In genomic region chr11:98749716-98750115, GRCm38 (mm10) we compare ENCODE assay signal across 9 mouse cellular contexts. TPM values are rescaled to one million over a fixed set of nuclear protein-coding genes. Genes with fewer than 3 reads are reported as not detected.
DNase-seq lines count a peak whose midpoint lies in the region; ATAC-seq and TF ChIP-seq lines count a peak whose summit lies in the region.
"Had no signal": no experiment of that assay in that cellular context is flagged by ENCODE, and none has a peak within 500 bp of the region (broad histone marks: within the 10 kb centered on the region; RNA-seq: fewer than 3 reads in every experiment).

No protein-coding gene starts in this region.

- peaks cover 5% of the 10 kb centered on the region; the same call in 1 of the 2 replicates for H3K36me3 ChIP-seq in heart, adult 2 months (ENCODE audit: control insufficient read depth, insufficient read depth, low read length)
- H3K36me3 ChIP-seq in intestine, embryonic 15.5 days: 0 out of 2 replicates have a peak, but pooled peaks cover 7% of the 10 kb centered on the region
- peaks cover 11% of the 10 kb centered on the region; the same call in 1 of the 2 replicates for H3K36me3 ChIP-seq in neural tube, embryonic 14.5 days (ENCODE audit: control insufficient read depth, insufficient read depth, low read length)

- no peak for TF ChIP-seq EP300 in heart, adult 2 months (IDR thresholded peaks at IDR 0.05; ENCODE audit: insufficient read depth, low read depth, low read length)

- peak overlapping the region; percentile 62 for H3K4me2 ChIP-seq in intestine, embryonic 15.5 days (replicated peaks)
- peak overlapping the region; percentile 70 for H3K4me2 ChIP-seq in neural tube, embryonic 14.5 days (ENCODE audit: low read depth, low read length)

- H3K4me3 ChIP-seq in heart, adult 2 months: peak overlapping the region; percentile 10; the same call in 1 of the 2 replicates
- H3K4me3 ChIP-seq in intestine, embryonic 15.5 days (replicated peaks): peak overlapping the region; percentile 19; the same call in 1 of the 2 replicates
- no peak overlapping the region for H3K4me3 ChIP-seq in neural tube, embryonic 14.5 days (ENCODE audit: low read depth, low read length)

- no peak for TF ChIP-seq CTCF in heart, adult 2 months (IDR thresholded peaks at IDR 0.05)

- H3K27me3 ChIP-seq in heart, adult 2 months (ENCODE audit: control insufficient read depth, insufficient read depth, low read length): no peaks in the 10 kb centered on the region
- no peaks in the 10 kb centered on the region for H3K27me3 ChIP-seq in intestine, embryonic 15.5 days (replicated peaks)
- no peaks in the 10 kb centered on the region for H3K27me3 ChIP-seq in neural tube, embryonic 14.5 days (ENCODE audit: control insufficient read depth, insufficient read depth, low read length)

- ATAC-seq in intestine, embryonic 15.5 days: peak; percentile 18
- ATAC-seq in neural tube, embryonic 14.5 days (ENCODE audit: low read depth): peak; percentile 28

- peaks cover 5% of the 10 kb centered on the region for H3K79me2 ChIP-seq in heart, adult 2 months (replicated peaks; ENCODE audit: control insufficient read depth, insufficient read depth, low read length)

- WGBS in heart, adult 2 months: 18% methylated on average over 5 of the region's 5 CpGs
- WGBS in intestine, embryonic 15.5 days: 23% methylated on average over 5 of the region's 5 CpGs
- WGBS in neural tube, embryonic 14.5 days: 31% methylated on average over 5 of the region's 5 CpGs

- intact Hi-C loops in heart, adult 2 months (cut with DNase I): loop anchor here (2.0 kb wide), 1 partner anchor 19 kb away; no protein-coding TSS in a partner anchor
- intact Hi-C loops in heart, postnatal 25 days (cut with DNase I): no loop called here

- no peak for TF ChIP-seq POLR2A in heart, adult 2 months (IDR thresholded peaks at IDR 0.05; ENCODE audit: insufficient read depth, low read depth, low read length)

- H3K4me1 ChIP-seq in heart, adult 2 months (ENCODE audit: control insufficient read depth, insufficient read depth, low read length): peaks cover 61% of the 10 kb centered on the region
- H3K4me1 ChIP-seq in intestine, embryonic 15.5 days (replicated peaks): peaks cover 96% of the 10 kb centered on the region
- H3K4me1 ChIP-seq in neural tube, embryonic 14.5 days (ENCODE audit: control insufficient read depth, insufficient read depth, low read length): peaks cover 81% of the 10 kb centered on the region

- no peaks in the 10 kb centered on the region for H3K9me3 ChIP-seq in intestine, embryonic 15.5 days
- H3K9me3 ChIP-seq in neural tube, embryonic 14.5 days (ENCODE audit: control insufficient read depth, low read length): no peaks in the 10 kb centered on the region

- DNase-seq in heart, adult 2 months: peak in 1 of 2 experiments; percentile 40
- no peak for DNase-seq in heart, postnatal 25 days (ENCODE audit: low spot score)
- peak; percentile 84 to 85 for DNase-seq in right cerebral cortex, postnatal 10 days (ENCODE audit: low spot score in 2 of 2)
- no peak for DNase-seq in right cerebral cortex, adult 18-20 months
- DNase-seq in spleen, postnatal 36 days (ENCODE audit: low spot score in 2 of 2): no peak
- DNase-seq in urinary bladder, postnatal 10 days (ENCODE audit: low spot score): no peak

- H3K9ac ChIP-seq in heart, adult 2 months (ENCODE audit: low read depth, low read length): no peak overlapping the region
- H3K9ac ChIP-seq in intestine, embryonic 15.5 days: 0 out of 2 replicates have a peak overlapping the region, but pooled peaks have one; percentile 27
- H3K9ac ChIP-seq in neural tube, embryonic 14.5 days (replicated peaks; ENCODE audit: low read depth, low read length): peak overlapping the region; percentile 63

- peak overlapping the region; percentile 93 for H3K27ac ChIP-seq in heart, adult 2 months
- H3K27ac ChIP-seq in intestine, embryonic 15.5 days: peak overlapping the region; percentile 93
- peak overlapping the region; percentile 93 for H3K27ac ChIP-seq in neural tube, embryonic 14.5 days (ENCODE audit: low read depth, low read length)

RNA-seq across cellular contexts. Expression of gene Thra, which starts 9.3 kb away (rescaled TPM):
- total RNA-seq in heart, adult 2 months (2021): 100 to 1,000 TPM; 103 to 105 TPM
- polyA plus RNA-seq in heart, adult 2 months (2012; rRNA removed): 89.4 and 104 TPM in 2 replicates
- 100 to 1,000 TPM; 102 to 117 TPM for total RNA-seq in heart, postnatal 25 days (2021)
- polyA plus RNA-seq in intestine, embryonic 15.5 days (2015; fragmentation: Nextera tagmentation; extraction: Ambion mirVana): 42.7 and 45.5 TPM in 2 replicates
- 148 and 186 TPM in 2 replicates for polyA plus RNA-seq in neural tube, embryonic 14.5 days (2014; fragmentation: Nextera tagmentation; extraction: Ambion mirVana)

RNA-seq across cellular contexts. Expression of gene Med24, which starts 20.5 kb away (rescaled TPM):
- 10 to 100 TPM; 41.6 to 48.1 TPM for total RNA-seq in heart, adult 2 months (2021)
- polyA plus RNA-seq in heart, adult 2 months (2012; rRNA removed): 54.5 and 65.2 TPM in 2 replicates
- total RNA-seq in heart, postnatal 25 days (2021): 10 to 100 TPM; 45.2 to 48.8 TPM
- polyA plus RNA-seq in intestine, embryonic 15.5 days (2015; fragmentation: Nextera tagmentation; extraction: Ambion mirVana): 39.6 and 42.5 TPM in 2 replicates
- polyA plus RNA-seq in neural tube, embryonic 14.5 days (2014; fragmentation: Nextera tagmentation; extraction: Ambion mirVana): 52.3 and 59.4 TPM in 2 replicates

RNA-seq across cellular contexts. Expression of gene Nr1d1, which starts 25.4 kb away (rescaled TPM):
- 100 to 1,000 TPM in 1 of 2 experiments, 10 to 100 TPM in 1; 35.5 to 111 TPM for total RNA-seq in heart, adult 2 months (2021)
- 190 and 208 TPM in 2 replicates for polyA plus RNA-seq in heart, adult 2 months (2012; rRNA removed)
- 100 to 1,000 TPM in 1 of 2 experiments, 10 to 100 TPM in 1; 61.2 to 129 TPM for total RNA-seq in heart, postnatal 25 days (2021)
- polyA plus RNA-seq in intestine, embryonic 15.5 days (2015; fragmentation: Nextera tagmentation; extraction: Ambion mirVana): 2.6 and 2.7 TPM in 2 replicates
- 3.8 and 3.9 TPM in 2 replicates for polyA plus RNA-seq in neural tube, embryonic 14.5 days (2014; fragmentation: Nextera tagmentation; extraction: Ambion mirVana)

RNA-seq across cellular contexts. Expression of gene Msl1, which starts 45.6 kb away (rescaled TPM):
- 10 to 100 TPM; 68.9 to 75.3 TPM for total RNA-seq in heart, adult 2 months (2021)
- 21.9 and 44.4 TPM in 2 replicates for polyA plus RNA-seq in heart, adult 2 months (2012; rRNA removed)
- total RNA-seq in heart, postnatal 25 days (2021): 10 to 100 TPM; 73.0 to 78.1 TPM
- 18.9 and 19.7 TPM in 2 replicates for polyA plus RNA-seq in intestine, embryonic 15.5 days (2015; fragmentation: Nextera tagmentation; extraction: Ambion mirVana)
- polyA plus RNA-seq in neural tube, embryonic 14.5 days (2014; fragmentation: Nextera tagmentation; extraction: Ambion mirVana): 24.2 and 26.9 TPM in 2 replicates

RNA-seq across cellular contexts. Expression of gene Csf3, which starts 48.7 kb away (rescaled TPM):
- total RNA-seq in heart, adult 2 months (2021): not detected
- polyA plus RNA-seq in heart, adult 2 months (2012; rRNA removed): not detected in 2 replicates
- not detected for total RNA-seq in heart, postnatal 25 days (2021)
- polyA plus RNA-seq in intestine, embryonic 15.5 days (2015; fragmentation: Nextera tagmentation; extraction: Ambion mirVana): not detected in 2 replicates
- not detected in 2 replicates for polyA plus RNA-seq in neural tube, embryonic 14.5 days (2014; fragmentation: Nextera tagmentation; extraction: Ambion mirVana)
- total RNA-seq: left cerebral cortex, postnatal 14 days had no signal

Comparison
In these comparisons a context has a peak if more than half of its experiments do, and no peak if none do; other contexts are left out.
1. DNase-seq: peak in right cerebral cortex, postnatal 10 days (2 of 2); none in heart, postnatal 25 days (single experiment), right cerebral cortex, adult 18-20 months (single experiment), spleen, postnatal 36 days (0 of 2) and urinary bladder, postnatal 10 days (single experiment).
2. RNA of gene Nr1d1, which starts 25.4 kb away (polyA plus RNA-seq): 190 to 208 TPM in heart, adult 2 months; 3.8 to 3.9 TPM in neural tube, embryonic 14.5 days and 2.6 to 2.7 TPM in intestine, embryonic 15.5 days; every median in the first group is over 10 times any median in the second.
3. Peak in every context shown above with its lines, with median percentiles within 50 percentile points of each other: H3K27ac ChIP-seq.